Mouse (Mus musculus) liver, embryonic 16.5 days (tissue): Measurements from ENCODE around the gene Gm49325. TPM values are rescaled to one million over a fixed set of nuclear protein-coding genes. Genes with fewer than 3 reads are reported as not detected.

Experiments
- microRNA counts: library from miRNA; unstranded; fragments of <30 nt; microRNA quantifications from one replicate; lab custom pipeline; 2016
- microRNA-seq: library from miRNA; unstranded; fragments of <30 nt; microRNA quantifications from one replicate; pipeline ENCODE4, GENCODE M21; 2016
- polyA plus RNA-seq: library from polyadenylated mRNA; unstranded; fragments of >200 nt; fragmentation: Nextera tagmentation; extraction: Ambion mirVana; gene quantifications from 2 replicates; pipeline ENCODE4 v1.2.1, GENCODE M21; 2015

Gm49325 gene
- polyA plus RNA-seq, 1 experiment from 2014 or later: not detected

MicroRNAs within 50 kb of the gene (microRNA counts, 519-probe panel; counts per million panel counts)
- microRNA mmu-miR-1930 (lab: Ali Mortazavi, UCI): 594 counts per million, percentile 2 among the panel's probes with 10 or more counts

Small RNAs within 50 kb of the gene (microRNA-seq; reads per million reads assigned to microRNA genes)
- 8.6 reads per million, percentile 25 among the genes with 10 or more reads in this experiment for gene Mir1930

Other genes starting within 250 kb of the Gm49325 start
- 1.1 and 1.5 TPM in 2 replicates for gene Adarb1, start 187.9 kb upstream of the Gm49325 start, polyA plus RNA-seq
- 12.1 and 13.8 TPM in 2 replicates for gene Fam207a, start 90.4 kb upstream of the Gm49325 start, polyA plus RNA-seq
- 18.2 and 20.6 TPM in 2 replicates for gene Itgb2, start 75.9 kb upstream of the Gm49325 start, polyA plus RNA-seq
- gene Pttg1ip, start 24.5 kb upstream of the Gm49325 start, polyA plus RNA-seq: 87.3 and 94.5 TPM in 2 replicates
- 82.3 and 92.2 TPM in 2 replicates for gene Sumo3, start 100 bp upstream of the Gm49325 start, polyA plus RNA-seq
- gene Ube2g2, start 16.1 kb downstream of the Gm49325 start, polyA plus RNA-seq: 43.7 and 46.3 TPM in 2 replicates
- 0.05 TPM in 1 of 2 replicates, not detected in the other for gene Tspear, start 80.4 kb downstream of the Gm49325 start, polyA plus RNA-seq
- not detected in 2 replicates for gene Gm19402, start 84.6 kb downstream of the Gm49325 start, polyA plus RNA-seq
- gene Gm9508, start 91.0 kb downstream of the Gm49325 start, polyA plus RNA-seq: not detected in 2 replicates
- gene Gm10272, start 100.4 kb downstream of the Gm49325 start, polyA plus RNA-seq: not detected in 2 replicates
- gene Gm10024, start 105.3 kb downstream of the Gm49325 start, polyA plus RNA-seq: not detected in 2 replicates
- gene Gm10142, start 109.6 kb downstream of the Gm49325 start, polyA plus RNA-seq: not detected in 2 replicates
- gene Krtap12-1, start 114.4 kb downstream of the Gm49325 start, polyA plus RNA-seq: not detected in 2 replicates
- not detected in 2 replicates for gene Gm10100, start 120.3 kb downstream of the Gm49325 start, polyA plus RNA-seq
- gene Gm18596, start 136.4 kb downstream of the Gm49325 start, polyA plus RNA-seq: not detected in 2 replicates
- not detected in 2 replicates for gene Gm9736, start 145.2 kb downstream of the Gm49325 start, polyA plus RNA-seq
- not detected in 2 replicates for gene Gm3233, start 153.5 kb downstream of the Gm49325 start, polyA plus RNA-seq
- not detected in 2 replicates for gene Gm3238, start 165.1 kb downstream of the Gm49325 start, polyA plus RNA-seq
- gene Gm7138, start 170.7 kb downstream of the Gm49325 start, polyA plus RNA-seq: not detected in 2 replicates
- not detected in 2 replicates for gene Gm3250, start 176.3 kb downstream of the Gm49325 start, polyA plus RNA-seq
- gene Gm7137, start 182.0 kb downstream of the Gm49325 start, polyA plus RNA-seq: not detected in 2 replicates
- not detected in 2 replicates for gene Gm9639, start 188.9 kb downstream of the Gm49325 start, polyA plus RNA-seq
- gene Gm19668, start 192.9 kb downstream of the Gm49325 start, polyA plus RNA-seq: not detected in 2 replicates
- not detected in 2 replicates for gene Gm9507, start 205.6 kb downstream of the Gm49325 start, polyA plus RNA-seq
- gene Gm2696, start 208.5 kb downstream of the Gm49325 start, polyA plus RNA-seq: not detected in 2 replicates
- gene Krtap10-4, start 220.9 kb downstream of the Gm49325 start, polyA plus RNA-seq: not detected in 2 replicates
- gene Krtap10-10, start 229.8 kb downstream of the Gm49325 start, polyA plus RNA-seq: not detected in 2 replicates
- gene Gm36176, start 240.6 kb downstream of the Gm49325 start, polyA plus RNA-seq: not detected in 2 replicates
- not detected in 2 replicates for gene Gm10318, start 246.7 kb downstream of the Gm49325 start, polyA plus RNA-seq